Mouse (Mus musculus) intestine, embryonic 14.5 days (tissue): ENCODE data around the gene Gripap1. TPM values are rescaled to one million over a fixed set of nuclear protein-coding genes. Genes with fewer than 3 reads are reported as not detected.

Experiments used
- ATAC-seq: fragments of 200-750 bp; cut with Nextera tagmentation; replicated peaks from 2 replicates; pipeline ENCODE4 v1.8.0; 2017; ENCODE audit warnings: low read depth, moderate number of reproducible peaks, moderate TSS enrichment, moderate library complexity; ENCODE audit not compliant: low FRiP score, low TSS enrichment
- DNase-seq: peaks from one replicate; pipeline ENCODE4 v3.0.0-alpha.2; 2018; ENCODE audit warnings: low spot score
- H3K27ac ChIP-seq: fragments of 300-500 bp; sonication (generic); 2 replicates; pipeline ENCODE4 v1.5.1; 2014; ENCODE audit warnings: low read depth, mild to moderate bottlenecking, control low read depth
- H3K27me3 ChIP-seq: fragments of 300-500 bp; sonication (generic); replicated peaks from 2 replicates; pipeline ENCODE4 v1.6.1; 2014; ENCODE audit warnings: low read length, control low read depth; ENCODE audit not compliant: control insufficient read depth, insufficient read depth
- H3K36me3 ChIP-seq: fragments of 300-500 bp; sonication (generic); 2 replicates; pipeline ENCODE4 v1.6.1; 2014; ENCODE audit warnings: low read length, control low read depth; ENCODE audit not compliant: control insufficient read depth, insufficient read depth
- H3K4me1 ChIP-seq: fragments of 300-500 bp; sonication (generic); replicated peaks from 2 replicates; pipeline ENCODE4 v1.6.1; 2014; ENCODE audit warnings: low read length, control low read depth, mixed read lengths; ENCODE audit not compliant: control insufficient read depth, insufficient read depth
- H3K4me2 ChIP-seq: fragments of 300-500 bp; sonication (generic); 2 replicates; pipeline ENCODE4 v1.6.1; 2014; ENCODE audit warnings: low read length
- H3K4me3 ChIP-seq: fragments of 300-500 bp; sonication (generic); 2 replicates; pipeline ENCODE4 v1.5.1; 2014; ENCODE audit warnings: low read depth, low read length, control low read depth, mixed read lengths
- H3K9ac ChIP-seq: fragments of 300-500 bp; sonication (generic); 2 replicates; pipeline ENCODE4 v1.6.1; 2014; ENCODE audit warnings: mild to moderate bottlenecking, low read length
- H3K9me3 ChIP-seq: fragments of 300-500 bp; sonication (generic); 2 replicates; pipeline ENCODE4 v1.6.1; 2016; ENCODE audit warnings: low read length, control low read depth; ENCODE audit not compliant: control insufficient read depth
- WGBS: fragments of 180-500 bp; shearing (Covaris S2); extraction: QIAGEN DNeasy Blood & Tissue Kit; methylation state at CpG from one replicate; pipeline ENCODE4 v1.1.7; 2014; 5-methylcytosine and 5-hydroxymethylcytosine counted together
- polyA plus RNA-seq: library from polyadenylated mRNA; unstranded; fragments of >200 nt; fragmentation: Nextera tagmentation; extraction: Ambion mirVana; gene quantifications from 2 replicates; pipeline ENCODE4 v1.2.1, GENCODE M21; 2014

The Gripap1 gene
- polyA plus RNA-seq, 1 experiment from 2014 or later: 31.3 TPM

- Histone ChIP-seq H3K4me3 (peak within 1 kb of the TSS; percentile 62), H3K4me1 (no peaks in the 10 kb centered on the region), H3K27me3 (no peaks in the 10 kb centered on the region), H3K9me3 (no peaks in the 10 kb centered on the region), H3K4me2 (peak within 1 kb of the TSS; percentile 55), H3K36me3 (peaks cover 7% of the 10 kb centered on the region), H3K9ac (peak within 1 kb of the TSS; percentile 55), H3K27ac (peak within 1 kb of the TSS; percentile 69)
- ATAC-seq: peak; percentile 96
- WGBS: 20% methylated on average over 30 of the region's 38 CpGs
- peak; percentile 74 for DNase-seq
Observed at GRCm38 (mm10) chrX:7762137-7762920, 27.2 kb upstream of the Gripap1 start, which contains the start of gene Tfe3. TSS of gene Tfe3 (plus strand) at chrX:7762560.

GRCm38 (mm10) chrX:7762921-7763197 is 26.7 kb upstream of the Gripap1 start:
- Histone ChIP-seq H3K9ac (peak overlapping the region; percentile 55), H3K4me1 (no peaks in the 10 kb centered on the region), H3K4me3 (peak overlapping the region; percentile 62), H3K36me3 (peaks cover 12% of the 10 kb centered on the region), H3K27ac (peak overlapping the region; percentile 69), H3K4me2 (peak overlapping the region; percentile 55), H3K27me3 (no peaks in the 10 kb centered on the region), H3K9me3 (no peaks in the 10 kb centered on the region)
- 10% methylated on average over 19 of the region's 21 CpGs for WGBS
- ATAC-seq: peak; percentile 21
- no peak for DNase-seq

GRCm38 (mm10) chrX:7763631-7764393 is 25.8 kb upstream of the Gripap1 start:
- 13% methylated on average over 22 of the region's 22 CpGs for WGBS
- no peaks in the 10 kb centered on the region for H3K9me3 ChIP-seq
- H3K4me3 ChIP-seq: peak overlapping the region; percentile 62
- H3K27ac ChIP-seq: peak overlapping the region; percentile 69
- ATAC-seq (no peak), DNase-seq (peak; percentile 64)
- H3K4me2 ChIP-seq: peak overlapping the region; percentile 55
- no peaks in the 10 kb centered on the region for H3K4me1 ChIP-seq
- H3K36me3 ChIP-seq: peaks cover 14% of the 10 kb centered on the region
- H3K9ac ChIP-seq: peak overlapping the region; percentile 55
- no peaks in the 10 kb centered on the region for H3K27me3 ChIP-seq

- H3K4me2 ChIP-seq: peak overlapping the region; percentile 55
- no peak for DNase-seq
- no peaks in the 10 kb centered on the region for H3K9me3 ChIP-seq
- H3K4me3 ChIP-seq: peak overlapping the region; percentile 62; the same call in 1 of the 2 replicates
- H3K4me1 ChIP-seq: no peaks in the 10 kb centered on the region
- H3K27ac ChIP-seq: 0 out of 2 replicates have a peak overlapping the region, but pooled peaks have one; percentile 33
- H3K27me3 ChIP-seq: no peaks in the 10 kb centered on the region
- H3K9ac ChIP-seq: no peak overlapping the region
- 22% methylated on average over 9 of the region's 9 CpGs for WGBS
- H3K36me3 ChIP-seq: peaks cover 19% of the 10 kb centered on the region
- no peak for ATAC-seq
Observed at GRCm38 (mm10) chrX:7764657-7765280, 24.8 kb upstream of the Gripap1 start.

- 32% methylated on average over 13 of the region's 13 CpGs for WGBS
- DNase-seq (no peak), ATAC-seq (no peak)
- peak overlapping the region; percentile 33; the same call in 1 of the 2 replicates for H3K27ac ChIP-seq
- H3K9ac ChIP-seq: no peak overlapping the region
- peaks cover 24% of the 10 kb centered on the region for H3K36me3 ChIP-seq
- 0 out of 2 replicates have a peak overlapping the region, but pooled peaks have one; percentile 62 for H3K4me3 ChIP-seq
- H3K4me2 ChIP-seq: peak overlapping the region; percentile 55
- H3K4me1 ChIP-seq: no peaks in the 10 kb centered on the region
- H3K9me3 ChIP-seq: no peaks in the 10 kb centered on the region
- no peaks in the 10 kb centered on the region for H3K27me3 ChIP-seq
Observed at GRCm38 (mm10) chrX:7765281-7765670, 24.3 kb upstream of the Gripap1 start.

- Histone ChIP-seq H3K4me2 (peak overlapping the region; percentile 55), H3K4me3 (no peak overlapping the region), H3K9me3 (no peaks in the 10 kb centered on the region), H3K4me1 (no peaks in the 10 kb centered on the region), H3K9ac (no peak overlapping the region), H3K27me3 (no peaks in the 10 kb centered on the region), H3K27ac (peak overlapping the region; percentile 33; the same call in 1 of the 2 replicates), H3K36me3 (peaks cover 29% of the 10 kb centered on the region)
- ATAC-seq: peak; percentile 76
- DNase-seq: no peak
- 17% methylated on average over 11 of the region's 11 CpGs for WGBS
Observed at GRCm38 (mm10) chrX:7765764-7766163, 23.8 kb upstream of the Gripap1 start.

- Histone ChIP-seq H3K36me3 (peaks cover 48% of the 10 kb centered on the region), H3K9ac (no peak overlapping the region), H3K9me3 (no peaks in the 10 kb centered on the region), H3K27ac (no peak overlapping the region), H3K4me1 (no peaks in the 10 kb centered on the region), H3K27me3 (no peaks in the 10 kb centered on the region), H3K4me3 (no peak overlapping the region), H3K4me2 (no peak overlapping the region)
- 86% methylated on average over 7 of the region's 7 CpGs for WGBS
- DNase-seq: no peak
- ATAC-seq: no peak
Observed at GRCm38 (mm10) chrX:7769302-7770017, 20.1 kb upstream of the Gripap1 start.

- no peak overlapping the region for H3K4me3 ChIP-seq
- no peaks in the 10 kb centered on the region for H3K27me3 ChIP-seq
- H3K27ac ChIP-seq: no peak overlapping the region
- DNase-seq: no peak
- H3K4me2 ChIP-seq: no peak overlapping the region
- H3K9me3 ChIP-seq: no peaks in the 10 kb centered on the region
- H3K4me1 ChIP-seq: no peaks in the 10 kb centered on the region
- peaks cover 40% of the 10 kb centered on the region for H3K36me3 ChIP-seq
- 65% methylated on average over 2 of the region's 2 CpGs for WGBS
- H3K9ac ChIP-seq: no peak overlapping the region
- ATAC-seq: no peak
Observed at GRCm38 (mm10) chrX:7772766-7773165, 16.8 kb upstream of the Gripap1 start.
